Mouse (Mus musculus) heart, embryonic 15.5 days (tissue): ENCODE data around the gene H1fx. TPM values are rescaled to one million over a fixed set of nuclear protein-coding genes. Genes with fewer than 3 reads are reported as not detected.
A peak's percentile ranks its signal among the peaks of the same experiment; 100 is the strongest.
"Not testable (repeated sequence)": the region's sequence is repeated elsewhere in the genome, so short reads cannot be mapped to it uniquely, and the experiment has no call there.

ENCODE experiments used
- ATAC-seq: fragments of 200-750 bp; cut with Nextera tagmentation; replicated peaks from 2 replicates; pipeline ENCODE4 v1.8.0; 2017; ENCODE audit warnings: low read depth, moderate TSS enrichment; ENCODE audit not compliant: insufficient number of reproducible peaks, insufficient read depth, low FRiP score
- H3K27ac ChIP-seq: fragments of 300-500 bp; sonication (generic); 2 replicates; pipeline ENCODE4 v1.5.1; 2015; ENCODE audit warnings: mild to moderate bottlenecking, inconsistent platforms
- H3K27me3 ChIP-seq: fragments of 300-500 bp; sonication (generic); 2 replicates; pipeline ENCODE4 v1.6.1; 2015; ENCODE audit warnings: inconsistent platforms
- H3K36me3 ChIP-seq: fragments of 300-500 bp; sonication (generic); 2 replicates; pipeline ENCODE4 v1.6.1; 2015; ENCODE audit warnings: mild to moderate bottlenecking, inconsistent platforms
- H3K4me1 ChIP-seq: fragments of 300-500 bp; sonication (generic); replicated peaks from 2 replicates; pipeline ENCODE4 v1.6.1; 2015; ENCODE audit warnings: inconsistent platforms
- H3K4me2 ChIP-seq: fragments of 300-500 bp; sonication (generic); 2 replicates; pipeline ENCODE4 v1.6.1; 2015; ENCODE audit warnings: inconsistent platforms, mild to moderate bottlenecking, moderate library complexity
- H3K4me3 ChIP-seq: fragments of 300-500 bp; sonication (generic); 2 replicates; pipeline ENCODE4 v1.5.1; 2015; ENCODE audit warnings: mild to moderate bottlenecking, inconsistent platforms
- H3K9ac ChIP-seq: fragments of 300-500 bp; sonication (generic); 2 replicates; pipeline ENCODE4 v1.6.1; 2015; ENCODE audit warnings: mild to moderate bottlenecking, inconsistent platforms
- H3K9me3 ChIP-seq: fragments of 300-500 bp; sonication (generic); replicated peaks from 2 replicates; pipeline ENCODE4 v1.6.1; 2016; ENCODE audit warnings: inconsistent platforms
- WGBS: fragments of 180-500 bp; shearing (Covaris S2); methylation state at CpG from one replicate; pipeline ENCODE4 v1.1.7; 2015; ENCODE audit warnings: mixed read lengths; 5-methylcytosine and 5-hydroxymethylcytosine counted together
- microRNA-seq: library from miRNA; unstranded; fragments of <30 nt; microRNA quantifications from one replicate; pipeline ENCODE4, GENCODE M21; 2016
- polyA plus RNA-seq: library from polyadenylated mRNA; unstranded; fragments of >200 nt; fragmentation: Nextera tagmentation; extraction: Ambion mirVana; gene quantifications from 2 replicates; pipeline ENCODE4 v1.2.1, GENCODE M21; 2015

Gene H1fx
- polyA plus RNA-seq, 1 experiment from 2014 or later: 18.1 TPM

DNA sequence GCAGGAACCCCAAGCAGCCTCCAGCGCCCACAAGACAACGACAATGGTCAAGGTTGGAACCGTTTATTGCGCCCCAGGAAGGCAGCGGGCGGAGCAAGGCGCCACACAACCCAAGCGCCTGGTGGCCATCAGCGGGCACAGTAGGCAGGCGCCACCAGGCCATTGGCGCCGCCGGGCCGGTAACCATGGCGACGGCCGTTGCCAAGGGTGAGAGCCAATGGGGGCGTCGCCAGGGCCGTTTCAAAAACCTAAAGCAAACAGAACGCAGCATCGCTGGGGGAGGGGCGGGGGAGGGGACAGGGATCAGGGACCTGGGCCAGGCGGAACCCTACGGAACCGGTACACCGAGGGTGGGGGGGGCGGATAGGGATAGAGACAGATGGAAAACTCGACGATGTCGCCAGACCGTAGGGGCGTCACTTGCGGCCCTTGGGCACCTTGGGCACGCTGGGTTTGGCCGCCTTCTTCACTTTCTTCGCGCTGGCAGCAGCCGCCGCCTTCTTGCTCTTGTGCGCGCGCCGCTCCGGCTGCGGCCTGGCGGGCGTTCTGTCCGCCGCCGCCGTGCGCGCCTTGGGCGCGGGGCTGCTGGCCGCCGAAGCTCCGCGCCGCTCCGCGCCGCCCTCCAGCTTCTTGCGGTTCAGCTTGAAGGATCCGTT is 935 bp downstream of the H1fx start:
- Histone ChIP-seq H3K9me3 (no peaks in the 10 kb centered on the region), H3K27ac (peak overlapping the region; percentile 33), H3K4me2 (peak overlapping the region; percentile 75), H3K9ac (peak overlapping the region; percentile 77), H3K27me3 (no peaks in the 10 kb centered on the region), H3K4me3 (peak overlapping the region; percentile 80), H3K36me3 (no peaks in the 10 kb centered on the region; the same call in 1 of the 2 replicates), H3K4me1 (peaks cover 6% of the 10 kb centered on the region)
- ATAC-seq: peak; percentile 83; the same call in 1 of the 2 replicates
- WGBS: under 1% methylated on average over 66 of the region's 66 CpGs

GRCm38 (mm10) chr6:87979728-87980127 is 1.7 kb downstream of the H1fx start:
- no peaks in the 10 kb centered on the region for H3K27me3 ChIP-seq
- H3K27ac ChIP-seq: no peak overlapping the region
- ATAC-seq: no peak
- H3K9ac ChIP-seq: no peak overlapping the region
- H3K4me1 ChIP-seq: peaks cover 6% of the 10 kb centered on the region
- H3K9me3 ChIP-seq: no peaks in the 10 kb centered on the region
- 83% methylated on average over 3 of the region's 3 CpGs for WGBS
- no peaks in the 10 kb centered on the region; the same call in 1 of the 2 replicates for H3K36me3 ChIP-seq
- 0 out of 2 replicates have a peak overlapping the region, but pooled peaks have one; percentile 80 for H3K4me3 ChIP-seq
- peak overlapping the region; percentile 75 for H3K4me2 ChIP-seq

DNA sequence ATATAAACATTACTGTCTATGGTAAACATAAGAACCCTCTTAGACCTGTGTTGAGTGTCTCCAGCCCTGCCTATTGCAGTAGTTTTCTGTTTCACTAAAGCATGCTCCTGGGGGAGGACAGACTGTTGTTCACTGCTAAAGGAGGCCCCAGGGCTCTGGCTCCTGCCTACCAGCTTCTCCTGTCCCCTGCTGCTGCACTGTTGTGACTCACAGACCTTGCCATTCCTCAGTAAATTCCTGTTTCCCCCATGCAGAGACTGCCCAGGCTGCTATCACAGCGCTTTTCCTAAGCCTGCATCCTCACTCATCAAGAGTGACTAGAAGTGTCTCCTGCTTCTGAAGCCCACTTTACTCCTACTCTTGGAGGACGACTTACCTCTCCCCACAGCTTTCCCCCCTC is 11.4 kb downstream of the H1fx start:
- no peaks in the 10 kb centered on the region for H3K4me1 ChIP-seq
- H3K4me3 ChIP-seq: no peak overlapping the region
- H3K36me3 ChIP-seq: no peaks in the 10 kb centered on the region
- no peaks in the 10 kb centered on the region for H3K27me3 ChIP-seq
- no peak overlapping the region for H3K9ac ChIP-seq
- WGBS: 15% methylated on average over 2 of the region's 2 CpGs
- H3K27ac ChIP-seq: no peak overlapping the region
- H3K4me2 ChIP-seq: no peak overlapping the region
- ATAC-seq: no peak
- H3K9me3 ChIP-seq: no peaks in the 10 kb centered on the region

DNA sequence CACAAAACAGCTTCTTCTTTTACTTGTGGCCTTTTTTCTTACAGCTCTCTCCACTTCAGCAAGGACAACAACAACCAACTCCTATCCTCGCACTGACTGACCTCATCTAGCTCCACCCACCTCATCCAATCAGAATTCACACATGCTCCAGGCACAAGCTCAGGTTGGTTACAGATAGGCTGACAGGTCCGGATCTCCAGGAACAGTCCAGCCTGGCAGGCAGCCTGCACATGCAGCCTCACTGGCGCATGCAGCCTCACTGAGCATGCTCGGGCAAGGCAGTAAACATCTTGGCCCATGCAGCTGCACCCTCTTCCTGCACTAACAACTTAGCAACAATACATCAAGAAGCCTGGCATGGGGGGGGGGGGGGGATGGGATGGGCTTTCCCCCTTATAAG is 19.0 kb downstream of the H1fx start:
- H3K27me3 ChIP-seq, H3K4me1 ChIP-seq, H3K4me2 ChIP-seq, ATAC-seq, H3K36me3 ChIP-seq, H3K9ac ChIP-seq, H3K9me3 ChIP-seq, H3K27ac ChIP-seq, H3K4me3 ChIP-seq: not testable (repeated sequence)
- WGBS: 55% methylated on average over 4 of the region's 4 CpGs

- Histone ChIP-seq H3K4me2 (no peak overlapping the region), H3K36me3 (no peaks in the 10 kb centered on the region), H3K27ac (no peak overlapping the region), H3K9me3 (no peaks in the 10 kb centered on the region), H3K4me3 (no peak overlapping the region), H3K27me3 (no peaks in the 10 kb centered on the region), H3K4me1 (peaks cover 5% of the 10 kb centered on the region), H3K9ac (no peak overlapping the region)
- WGBS: 77% methylated on average over 7 of the region's 7 CpGs
- ATAC-seq: no peak
Observed at GRCm38 (mm10) chr6:87942179-87942578, 39.3 kb downstream of the H1fx start.

DNA sequence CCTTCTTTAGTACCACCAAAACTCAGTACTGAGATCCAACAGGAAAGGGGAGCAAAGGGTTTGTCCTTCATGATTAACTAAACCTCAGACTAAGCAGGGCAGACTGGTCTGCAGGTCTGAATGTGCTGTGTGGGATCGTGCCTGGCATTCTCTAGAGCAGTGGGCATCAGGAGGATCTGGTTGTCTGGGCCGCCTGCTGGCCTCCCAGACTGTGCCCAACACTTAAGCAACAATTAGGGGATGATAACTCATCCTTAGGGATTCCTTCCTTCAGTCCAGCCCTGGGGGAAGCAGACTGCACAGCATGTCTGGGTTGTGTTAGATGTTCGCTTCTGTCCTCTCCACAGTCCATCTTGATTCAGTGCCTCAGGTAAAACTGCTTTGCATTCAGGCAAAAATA is 42.5 kb downstream of the H1fx start:
- WGBS: 87% methylated on average over 3 of the region's 3 CpGs
- no peak overlapping the region for H3K4me3 ChIP-seq
- H3K4me1 ChIP-seq: peaks cover 7% of the 10 kb centered on the region
- H3K36me3 ChIP-seq: peaks cover 17% of the 10 kb centered on the region
- no peak overlapping the region for H3K4me2 ChIP-seq
- no peak for ATAC-seq
- no peak overlapping the region for H3K9ac ChIP-seq
- H3K27ac ChIP-seq: no peak overlapping the region
- no peaks in the 10 kb centered on the region for H3K27me3 ChIP-seq
- no peaks in the 10 kb centered on the region for H3K9me3 ChIP-seq

DNA sequence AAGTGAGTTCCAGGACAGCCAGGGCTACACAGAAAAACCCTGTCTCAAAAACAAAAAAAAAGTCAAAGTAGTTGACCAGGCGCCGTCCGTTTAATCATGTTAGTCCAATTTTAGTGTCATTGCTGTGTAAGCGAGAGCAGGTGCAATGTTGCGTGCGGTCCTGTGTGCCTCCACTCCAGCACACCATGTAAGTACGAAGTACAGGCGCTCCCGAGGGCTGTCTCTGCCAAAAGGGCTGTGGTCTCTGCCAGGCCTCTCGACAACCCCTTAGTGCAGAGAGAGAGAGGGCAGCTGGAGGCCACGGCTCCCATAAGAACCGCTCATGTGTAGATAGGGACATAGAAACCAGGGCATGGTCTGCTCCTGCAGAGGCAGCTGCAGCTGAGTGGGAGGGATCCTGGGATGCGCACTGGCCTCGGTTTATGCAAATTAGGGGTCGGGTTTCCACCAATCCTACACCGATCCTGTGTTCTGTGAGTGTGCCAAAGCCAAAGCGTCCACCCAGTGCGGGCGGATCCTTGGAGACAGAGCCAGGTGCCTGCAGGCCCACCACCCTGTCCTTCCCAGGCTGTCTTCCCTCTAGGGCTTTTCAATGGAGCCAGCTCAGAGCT is 44.2 kb downstream of the H1fx start:
- ATAC-seq: peak; percentile 94
- Histone ChIP-seq H3K4me1 (peaks cover 7% of the 10 kb centered on the region), H3K27ac (peak overlapping the region; percentile 75), H3K9me3 (no peaks in the 10 kb centered on the region), H3K36me3 (peaks cover 32% of the 10 kb centered on the region), H3K27me3 (no peaks in the 10 kb centered on the region), H3K4me2 (peak overlapping the region; percentile 23; the same call in 1 of the 2 replicates), H3K4me3 (no peak overlapping the region), H3K9ac (no peak overlapping the region)
- 29% methylated on average over 19 of the region's 19 CpGs for WGBS

DNA sequence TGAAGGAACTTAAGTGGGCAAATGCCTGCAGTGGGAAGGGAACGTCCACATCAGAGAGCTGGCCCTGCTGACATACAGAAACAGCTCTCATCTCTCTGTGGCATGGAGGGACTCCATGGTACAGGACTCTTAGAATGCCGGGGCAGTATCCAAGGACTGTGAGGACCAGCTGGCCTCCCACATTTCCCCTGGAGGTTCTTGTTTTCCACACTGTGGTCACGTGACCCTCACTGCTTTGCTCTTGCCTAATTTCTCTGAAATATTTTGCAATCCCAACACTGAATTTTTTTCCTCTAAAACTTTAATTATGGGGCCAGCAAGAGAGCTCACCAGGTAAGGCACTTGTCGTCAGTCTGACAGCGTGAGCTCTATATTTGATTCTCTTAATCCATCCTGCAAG is 46.4 kb downstream of the H1fx start:
- Histone ChIP-seq H3K27ac (no peak overlapping the region), H3K9me3 (no peaks in the 10 kb centered on the region), H3K4me1 (peaks cover 7% of the 10 kb centered on the region), H3K27me3 (no peaks in the 10 kb centered on the region), H3K4me2 (no peak overlapping the region), H3K9ac (no peak overlapping the region), H3K36me3 (peaks cover 43% of the 10 kb centered on the region), H3K4me3 (no peak overlapping the region)
- WGBS: 84% methylated on average over 5 of the region's 5 CpGs
- no peak for ATAC-seq

Small RNA genes lying within 50 kb of the gene (microRNA-seq; reads per million reads assigned to microRNA genes)
- not detected for gene Gm47286

Other genes starting within 250 kb of the H1fx start
- gene Gp9, start 203.6 kb downstream of the H1fx start, polyA plus RNA-seq: 3.9 and 4.2 TPM in 2 replicates
- 8.2 and 10.2 TPM in 2 replicates for gene Rab43, start 169.5 kb downstream of the H1fx start, polyA plus RNA-seq
- 2.2 TPM in 2 replicates for gene Gm45140, start 145.8 kb downstream of the H1fx start, polyA plus RNA-seq
- 22.9 and 23.5 TPM in 2 replicates for gene Isy1, start 142.8 kb downstream of the H1fx start, polyA plus RNA-seq
- gene Cnbp, start 130.5 kb downstream of the H1fx start, polyA plus RNA-seq: 661 and 702 TPM in 2 replicates
- gene Copg1, start 93.8 kb downstream of the H1fx start, polyA plus RNA-seq: 94.7 and 129 TPM in 2 replicates
- 20.4 and 30.4 TPM in 2 replicates for gene Hmces, start 67.7 kb downstream of the H1fx start, polyA plus RNA-seq
- gene Rab7, start 63.6 kb upstream of the H1fx start, polyA plus RNA-seq: 190 and 214 TPM in 2 replicates
- gene Rpn1, start 102.8 kb upstream of the H1fx start, polyA plus RNA-seq: 166 and 209 TPM in 2 replicates
- gene Gata2, start 212.3 kb upstream of the H1fx start, polyA plus RNA-seq: 14.0 and 20.4 TPM in 2 replicates
- gene Dnajb8, start 240.6 kb upstream of the H1fx start, polyA plus RNA-seq: not detected in 2 replicates